Mouse (Mus musculus) mouse embryonic stem cell (cell line): ENCODE measurements around the gene St6gal1.

Experiments used
- in situ Hi-C, 2 experiments: fragments of 300-500 bp; cut with MboI; formaldehyde crosslinking; loops; 1 replicate in 1 of 2; 3 replicates in 1 of 2; pipeline ENCODE4 v1.14.3; 2019 to 2020; ENCODE audit warnings: low sequenced_read_pairs in 2 of 2, low pct_unique_long_range_greater_than_20kb in 1 of 2, mixed read lengths in 1 of 2; ENCODE audit not compliant: unreplicated experiment in 1 of 2

St6gal1 gene

GRCm38 (mm10) chr16:23240950-23241259, 16.4 kb downstream of the St6gal1 start:
- in situ Hi-C loops = no loop called here

- in situ Hi-C loops = no loop called here
Measured at GRCm38 (mm10) chr16:23243726-23244425, 19.3 kb downstream of the St6gal1 start.

- in situ Hi-C loops = no loop called here
Measured at GRCm38 (mm10) chr16:23244486-23244885, 19.9 kb downstream of the St6gal1 start.

- in situ Hi-C loops = no loop called here
Measured at GRCm38 (mm10) chr16:23249285-23249684, 24.7 kb downstream of the St6gal1 start.

- in situ Hi-C loops = no loop called here
Measured at GRCm38 (mm10) chr16:23249762-23250161, 25.2 kb downstream of the St6gal1 start.

GRCm38 (mm10) chr16:23250556-23251444, 26.3 kb downstream of the St6gal1 start:
- in situ Hi-C loops = no loop called here

- in situ Hi-C loops = no loop called here
Measured at GRCm38 (mm10) chr16:23251445-23251773, 26.9 kb downstream of the St6gal1 start.

- in situ Hi-C loops = no loop called here
Measured at GRCm38 (mm10) chr16:23253620-23254019, 29.1 kb downstream of the St6gal1 start.

- in situ Hi-C loops = no loop called here
Measured at GRCm38 (mm10) chr16:23254062-23254461, 29.5 kb downstream of the St6gal1 start.

GRCm38 (mm10) chr16:23256638-23257037, 32.1 kb downstream of the St6gal1 start:
- in situ Hi-C loops = no loop called here

- in situ Hi-C loops = no loop called here
Measured at GRCm38 (mm10) chr16:23258429-23258822, 33.9 kb downstream of the St6gal1 start.

GRCm38 (mm10) chr16:23258823-23259457, 34.4 kb downstream of the St6gal1 start:
- in situ Hi-C loops = no loop called here

- in situ Hi-C loops = no loop called here
Measured at GRCm38 (mm10) chr16:23259580-23259979, 35.0 kb downstream of the St6gal1 start.

GRCm38 (mm10) chr16:23262131-23262768, 37.7 kb downstream of the St6gal1 start:
- in situ Hi-C loops = no loop called here

- in situ Hi-C loops = no loop called here
Measured at GRCm38 (mm10) chr16:23262846-23263245, 38.3 kb downstream of the St6gal1 start.

- in situ Hi-C loops = no loop called here
Measured at GRCm38 (mm10) chr16:23264999-23265398, 40.5 kb downstream of the St6gal1 start.

- in situ Hi-C loops = no loop called here
Measured at GRCm38 (mm10) chr16:23265481-23265880, 40.9 kb downstream of the St6gal1 start.

GRCm38 (mm10) chr16:23266293-23266692, 41.8 kb downstream of the St6gal1 start:
- in situ Hi-C loops = no loop called here

- in situ Hi-C loops = no loop called here
Measured at GRCm38 (mm10) chr16:23266896-23267295, 42.4 kb downstream of the St6gal1 start.
